Mouse (Mus musculus): Measurements from ENCODE around the gene Synrg. TPM values are rescaled to one million over a fixed set of nuclear protein-coding genes. Genes with fewer than 3 reads are reported as not detected.

Synrg gene
- polyA plus RNA-seq, 1 experiment from 2014 or later: 9.0 TPM

- Histone ChIP-seq H3K4me3 (no peak overlapping the region), H3K4me1 (peaks cover 11% of the 10 kb centered on the region; the same call in 1 of the 2 replicates), H3K9ac (no peak overlapping the region), H3K27ac (no peak overlapping the region), H3K9me3 (no peaks in the 10 kb centered on the region), H3K4me2 (no peak overlapping the region), H3K36me3 (peaks cover 6% of the 10 kb centered on the region), H3K27me3 (no peaks in the 10 kb centered on the region)
- WGBS: 47% methylated on average over 8 of the region's 8 CpGs
- no peak for ATAC-seq (ENCODE audit: insufficient number of reproducible peaks, insufficient read depth, low FRiP score, low TSS enrichment, low read depth)
Measured at GRCm38 (mm10) chr11:83967436-83968204, 3.4 kb downstream of the Synrg start.

- Histone ChIP-seq H3K4me2 (no peak overlapping the region), H3K4me1 (peaks cover 11% of the 10 kb centered on the region; the same call in 1 of the 2 replicates), H3K4me3 (no peak overlapping the region), H3K27me3 (no peaks in the 10 kb centered on the region), H3K36me3 (peaks cover 6% of the 10 kb centered on the region), H3K9ac (no peak overlapping the region), H3K27ac (no peak overlapping the region), H3K9me3 (no peaks in the 10 kb centered on the region)
- WGBS: 76% methylated on average over 6 of the region's 6 CpGs
- ATAC-seq (ENCODE audit: insufficient number of reproducible peaks, insufficient read depth, low FRiP score, low TSS enrichment, low read depth): no peak
Measured at GRCm38 (mm10) chr11:83968205-83968575, 4.0 kb downstream of the Synrg start.

- no peak overlapping the region for H3K9ac ChIP-seq
- WGBS: 87% methylated on average over 3 of the region's 3 CpGs
- ATAC-seq (ENCODE audit: insufficient number of reproducible peaks, insufficient read depth, low FRiP score, low TSS enrichment, low read depth): no peak
- H3K27me3 ChIP-seq: no peaks in the 10 kb centered on the region
- peaks cover 6% of the 10 kb centered on the region for H3K36me3 ChIP-seq
- H3K27ac ChIP-seq: no peak overlapping the region
- H3K4me2 ChIP-seq: no peak overlapping the region
- 0 out of 2 replicates have a peak, but pooled peaks cover 8% of the 10 kb centered on the region for H3K4me1 ChIP-seq
- H3K9me3 ChIP-seq: no peaks in the 10 kb centered on the region
- H3K4me3 ChIP-seq: no peak overlapping the region
Measured at GRCm38 (mm10) chr11:83969040-83969439, 4.8 kb downstream of the Synrg start.

- 66% methylated on average over 7 of the region's 7 CpGs for WGBS
- Histone ChIP-seq H3K36me3 (peaks cover 25% of the 10 kb centered on the region), H3K4me3 (no peak overlapping the region), H3K9ac (no peak overlapping the region), H3K27ac (no peak overlapping the region), H3K4me1 (peaks cover 4% of the 10 kb centered on the region; the same call in 1 of the 2 replicates), H3K27me3 (no peaks in the 10 kb centered on the region), H3K9me3 (no peaks in the 10 kb centered on the region), H3K4me2 (no peak overlapping the region)
- no peak for ATAC-seq (ENCODE audit: insufficient number of reproducible peaks, insufficient read depth, low FRiP score, low TSS enrichment, low read depth)
Measured at GRCm38 (mm10) chr11:83974561-83975346, 10.5 kb downstream of the Synrg start.

GRCm38 (mm10) chr11:83975488-83975887 lies 11.3 kb downstream of the Synrg start:
- Histone ChIP-seq H3K4me3 (no peak overlapping the region), H3K27me3 (no peaks in the 10 kb centered on the region), H3K36me3 (peaks cover 30% of the 10 kb centered on the region), H3K4me2 (no peak overlapping the region), H3K9me3 (no peaks in the 10 kb centered on the region), H3K9ac (no peak overlapping the region), H3K4me1 (peaks cover 4% of the 10 kb centered on the region; the same call in 1 of the 2 replicates), H3K27ac (no peak overlapping the region)
- no peak for ATAC-seq (ENCODE audit: insufficient number of reproducible peaks, insufficient read depth, low FRiP score, low TSS enrichment, low read depth)
- 83% methylated on average over 1 of the region's 1 CpGs for WGBS

GRCm38 (mm10) chr11:83976236-83976977 lies 12.2 kb downstream of the Synrg start:
- H3K4me2 ChIP-seq: no peak overlapping the region
- ATAC-seq (ENCODE audit: insufficient number of reproducible peaks, insufficient read depth, low FRiP score, low TSS enrichment, low read depth): no peak
- H3K27me3 ChIP-seq: no peaks in the 10 kb centered on the region
- H3K36me3 ChIP-seq: peaks cover 37% of the 10 kb centered on the region
- H3K4me3 ChIP-seq: no peak overlapping the region
- H3K27ac ChIP-seq: 0 out of 2 replicates have a peak overlapping the region, but pooled peaks have one; percentile 58
- H3K9me3 ChIP-seq: no peaks in the 10 kb centered on the region
- WGBS: 73% methylated on average over 13 of the region's 13 CpGs
- peaks cover 4% of the 10 kb centered on the region; the same call in 1 of the 2 replicates for H3K4me1 ChIP-seq
- no peak overlapping the region for H3K9ac ChIP-seq

GRCm38 (mm10) chr11:83977810-83978209 lies 13.6 kb downstream of the Synrg start:
- ATAC-seq (ENCODE audit: insufficient number of reproducible peaks, insufficient read depth, low FRiP score, low TSS enrichment, low read depth): no peak
- Histone ChIP-seq H3K27ac (no peak overlapping the region), H3K4me2 (no peak overlapping the region), H3K4me1 (peaks cover 4% of the 10 kb centered on the region; the same call in 1 of the 2 replicates), H3K9ac (no peak overlapping the region), H3K27me3 (no peaks in the 10 kb centered on the region), H3K36me3 (peaks cover 45% of the 10 kb centered on the region), H3K9me3 (no peaks in the 10 kb centered on the region), H3K4me3 (no peak overlapping the region)
- WGBS: 89% methylated on average over 2 of the region's 2 CpGs

- peaks cover 4% of the 10 kb centered on the region; the same call in 1 of the 2 replicates for H3K4me1 ChIP-seq
- no peak overlapping the region for H3K27ac ChIP-seq
- WGBS: 89% methylated on average over 6 of the region's 6 CpGs
- ATAC-seq (ENCODE audit: insufficient number of reproducible peaks, insufficient read depth, low FRiP score, low TSS enrichment, low read depth): no peak
- H3K36me3 ChIP-seq: peaks cover 56% of the 10 kb centered on the region
- no peak overlapping the region for H3K4me3 ChIP-seq
- no peaks in the 10 kb centered on the region for H3K27me3 ChIP-seq
- no peak overlapping the region for H3K4me2 ChIP-seq
- no peaks in the 10 kb centered on the region for H3K9me3 ChIP-seq
- H3K9ac ChIP-seq: no peak overlapping the region
Measured at GRCm38 (mm10) chr11:83979992-83980391, 15.8 kb downstream of the Synrg start.

- Histone ChIP-seq H3K4me2 (no peak overlapping the region), H3K4me3 (no peak overlapping the region), H3K27me3 (no peaks in the 10 kb centered on the region), H3K36me3 (peaks cover 67% of the 10 kb centered on the region), H3K27ac (no peak overlapping the region), H3K9me3 (no peaks in the 10 kb centered on the region), H3K9ac (no peak overlapping the region), H3K4me1 (no peaks in the 10 kb centered on the region)
- 83% methylated on average over 10 of the region's 10 CpGs for WGBS
- ATAC-seq (ENCODE audit: insufficient number of reproducible peaks, insufficient read depth, low FRiP score, low TSS enrichment, low read depth): no peak
Measured at GRCm38 (mm10) chr11:83981338-83981737, 17.1 kb downstream of the Synrg start.

- WGBS: 79% methylated on average over 4 of the region's 4 CpGs
- peaks cover 58% of the 10 kb centered on the region for H3K36me3 ChIP-seq
- no peak overlapping the region for H3K4me3 ChIP-seq
- H3K4me1 ChIP-seq: peaks cover 6% of the 10 kb centered on the region; the same call in 1 of the 2 replicates
- no peak overlapping the region for H3K4me2 ChIP-seq
- H3K9ac ChIP-seq: no peak overlapping the region
- no peaks in the 10 kb centered on the region for H3K27me3 ChIP-seq
- no peak for ATAC-seq (ENCODE audit: insufficient number of reproducible peaks, insufficient read depth, low FRiP score, low TSS enrichment, low read depth)
- H3K27ac ChIP-seq: no peak overlapping the region
- H3K9me3 ChIP-seq: no peaks in the 10 kb centered on the region
Measured at GRCm38 (mm10) chr11:83991701-83992100, 27.5 kb downstream of the Synrg start.

GRCm38 (mm10) chr11:83993428-83993827 lies 29.2 kb downstream of the Synrg start:
- no peaks in the 10 kb centered on the region for H3K27me3 ChIP-seq
- peaks cover 66% of the 10 kb centered on the region for H3K36me3 ChIP-seq
- no peak overlapping the region for H3K27ac ChIP-seq
- no peak for ATAC-seq (ENCODE audit: insufficient number of reproducible peaks, insufficient read depth, low FRiP score, low TSS enrichment, low read depth)
- H3K4me3 ChIP-seq: no peak overlapping the region
- H3K9me3 ChIP-seq: no peaks in the 10 kb centered on the region
- H3K9ac ChIP-seq: no peak overlapping the region
- H3K4me2 ChIP-seq: no peak overlapping the region
- WGBS: 62% methylated on average over 2 of the region's 2 CpGs
- peaks cover 6% of the 10 kb centered on the region; the same call in 1 of the 2 replicates for H3K4me1 ChIP-seq

All from embryonic facial prominence, embryonic 13.5 days (tissue).